Mouse (Mus musculus) intestine, postnatal 0 days (tissue): ENCODE data around the gene Tmem204. TPM values are rescaled to one million over a fixed set of nuclear protein-coding genes. Genes with fewer than 3 reads are reported as not detected.
"Not testable (repeated sequence)": the region's sequence is repeated elsewhere in the genome, so short reads cannot be mapped to it uniquely, and the experiment has no call there.

ENCODE experiments used
- ATAC-seq: fragments of 200-750 bp; cut with Nextera tagmentation; 2 replicates; pipeline ENCODE4 v1.8.0; 2017; ENCODE audit warnings: mild to moderate bottlenecking, moderate TSS enrichment, moderate library complexity
- H3K27ac ChIP-seq: fragments of 300-500 bp; sonication (generic); 2 replicates; pipeline ENCODE4 v1.5.1; 2014; ENCODE audit warnings: mild to moderate bottlenecking, low read depth, low read length, moderate library complexity
- H3K27me3 ChIP-seq: fragments of 300-500 bp; sonication (generic); replicated peaks from 2 replicates; pipeline ENCODE4 v1.6.1; 2014; ENCODE audit warnings: low read length, mixed read lengths; ENCODE audit not compliant: control insufficient read depth, insufficient read depth
- H3K36me3 ChIP-seq: fragments of 300-500 bp; sonication (generic); 2 replicates; pipeline ENCODE4 v1.6.1; 2014; ENCODE audit warnings: mild to moderate bottlenecking, moderate library complexity; ENCODE audit not compliant: control insufficient read depth, insufficient read depth
- H3K4me1 ChIP-seq: fragments of 300-500 bp; sonication (generic); replicated peaks from 2 replicates; pipeline ENCODE4 v1.6.1; 2014; ENCODE audit warnings: antibody characterized with exemption, low read length, mixed read lengths; ENCODE audit not compliant: control insufficient read depth, insufficient read depth
- H3K4me2 ChIP-seq: fragments of 300-500 bp; sonication (generic); replicated peaks from 2 replicates; pipeline ENCODE4 v1.6.1; 2014; ENCODE audit warnings: low read depth, mild to moderate bottlenecking, moderate library complexity
- H3K4me3 ChIP-seq: fragments of 300-500 bp; sonication (generic); 2 replicates; pipeline ENCODE4 v1.5.1; 2014; ENCODE audit warnings: low read depth, low read length
- H3K9ac ChIP-seq: fragments of 300-500 bp; sonication (generic); 2 replicates; pipeline ENCODE4 v1.6.1; 2014; ENCODE audit warnings: mild to moderate bottlenecking, low read depth, low read length
- H3K9me3 ChIP-seq: fragments of 300-500 bp; sonication (generic); 2 replicates; pipeline ENCODE4 v1.6.1; 2016; ENCODE audit warnings: mixed run types; ENCODE audit not compliant: control insufficient read depth
- CTCF ChIP-seq: sonication (generic); IDR thresholded peaks from 2 replicates; pipeline ENCODE4 v1.5.1; 2016; ENCODE audit warnings: low read depth, mild to moderate bottlenecking, control low read depth, antibody characterized with exemption, moderate library complexity
- whole genome bisulfite sequencing: fragments of 180-500 bp; shearing (Covaris S2); extraction: QIAGEN DNeasy Blood & Tissue Kit; methylation state at CpG from one replicate; pipeline ENCODE4 v1.1.7; 2014; 5-methylcytosine and 5-hydroxymethylcytosine counted together
- polyA plus RNA-seq: library from polyadenylated mRNA; unstranded; fragments of >200 nt; fragmentation: Nextera tagmentation; extraction: Ambion mirVana; gene quantifications from 2 replicates; pipeline ENCODE4 v1.2.1, GENCODE M21; 2015

Gene Tmem204
- 14.5 and 15.8 TPM in 2 replicates for polyA plus RNA-seq

DNA sequence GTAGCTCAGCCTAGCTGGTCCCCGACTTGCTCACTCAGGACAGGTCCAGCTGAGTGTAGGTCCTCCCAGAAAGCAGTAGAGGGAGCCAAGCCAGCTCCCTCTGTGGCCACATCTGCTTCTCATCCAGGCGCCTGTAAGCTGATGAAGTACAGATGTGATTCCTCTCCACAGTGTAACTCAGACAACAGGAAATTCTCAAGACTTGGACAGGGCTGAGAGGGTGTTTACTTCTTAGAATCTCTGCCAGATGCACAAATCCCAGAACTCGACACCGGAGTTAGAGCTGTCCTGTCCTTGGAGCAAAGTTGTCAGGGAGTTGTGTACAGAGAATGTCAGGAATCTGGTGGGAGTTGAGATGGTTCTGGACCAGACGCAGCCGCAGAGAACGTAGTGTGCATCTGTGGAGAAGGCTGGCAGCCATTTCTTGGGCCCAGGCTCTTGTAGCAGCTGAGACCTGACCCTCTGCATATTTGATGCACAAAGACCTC is at the start of gene Tmem204:
Gene Tmem204, minus strand, starts transcription at position 148 of the 488 bp plus-strand sequence.
- H3K4me2 ChIP-seq = no peak within 1 kb of the TSS; the same call in 1 of the 2 replicates

DNA sequence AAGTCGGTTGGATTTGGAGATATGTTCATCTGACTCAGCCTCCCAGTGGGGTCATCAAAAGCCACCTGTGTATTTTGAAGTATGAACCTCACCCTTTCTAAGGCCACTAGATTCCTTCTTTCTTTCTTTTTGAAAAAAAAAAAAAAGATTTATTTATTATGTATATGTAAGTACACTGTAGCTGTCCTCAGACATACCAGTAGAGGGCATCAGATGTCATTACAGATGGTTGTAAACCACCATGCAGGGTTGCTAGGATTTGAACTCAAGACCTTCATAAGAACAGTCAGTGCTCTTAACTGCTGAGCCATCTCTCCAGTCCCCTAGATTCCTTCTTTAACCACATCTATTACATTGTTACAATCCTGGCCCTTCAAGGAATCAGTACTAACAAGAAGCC is 46.7 kb upstream of the Tmem204 start:
- Histone ChIP-seq H3K4me1 (peaks cover 2% of the 10 kb centered on the region; the same call in 1 of the 2 replicates), H3K27me3 (no peaks in the 10 kb centered on the region), H3K4me2 (no peak overlapping the region), H3K27ac (no peak overlapping the region), H3K9me3 (no peaks in the 10 kb centered on the region), H3K4me3 (no peak overlapping the region), H3K9ac (no peak overlapping the region), H3K36me3 (no peaks in the 10 kb centered on the region)
- 74% methylated on average over 1 of the region's 1 CpGs for WGBS
- no peak for ATAC-seq
- peak; percentile 43 for TF ChIP-seq CTCF

More for the DNA sequence above, at the start of gene Tmem204:
- ATAC-seq = peak; percentile 68
- Histone ChIP-seq H3K27ac (peak within 1 kb of the TSS; percentile 81), H3K27me3 (no peaks in the 10 kb centered on the region), H3K4me1 (no peaks in the 10 kb centered on the region), H3K9me3 (no peaks in the 10 kb centered on the region), H3K36me3 (peaks cover 3% of the 10 kb centered on the region), H3K4me3 (no peak within 1 kb of the TSS), H3K9ac (no peak within 1 kb of the TSS)
- peak; percentile 72 for TF ChIP-seq CTCF
- 44% methylated on average over 7 of the region's 7 CpGs for WGBS

DNA sequence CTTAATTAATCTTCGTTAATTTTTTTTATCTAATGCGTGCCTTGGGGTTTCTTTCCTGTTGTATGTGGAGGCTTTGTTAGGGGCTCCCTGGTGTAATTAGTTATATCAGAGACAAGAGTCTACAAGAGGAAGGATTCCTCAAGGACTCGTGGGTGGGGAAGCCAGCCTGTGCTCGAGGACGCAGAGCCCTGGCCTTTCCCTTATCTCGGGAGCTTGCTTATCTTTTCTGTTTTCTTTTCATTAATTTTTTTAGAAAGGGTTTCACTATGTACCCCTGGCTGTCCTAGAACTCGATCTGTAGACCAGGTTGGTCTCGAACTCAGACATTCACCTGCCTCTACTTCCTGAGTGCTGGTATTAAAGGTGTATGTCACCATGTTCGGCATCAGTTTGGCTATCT is 44.3 kb upstream of the Tmem204 start:
- no peaks in the 10 kb centered on the region for H3K27me3 ChIP-seq
- whole genome bisulfite sequencing = 49% methylated on average over 9 of the region's 9 CpGs
- ATAC-seq = no peak

DNA sequence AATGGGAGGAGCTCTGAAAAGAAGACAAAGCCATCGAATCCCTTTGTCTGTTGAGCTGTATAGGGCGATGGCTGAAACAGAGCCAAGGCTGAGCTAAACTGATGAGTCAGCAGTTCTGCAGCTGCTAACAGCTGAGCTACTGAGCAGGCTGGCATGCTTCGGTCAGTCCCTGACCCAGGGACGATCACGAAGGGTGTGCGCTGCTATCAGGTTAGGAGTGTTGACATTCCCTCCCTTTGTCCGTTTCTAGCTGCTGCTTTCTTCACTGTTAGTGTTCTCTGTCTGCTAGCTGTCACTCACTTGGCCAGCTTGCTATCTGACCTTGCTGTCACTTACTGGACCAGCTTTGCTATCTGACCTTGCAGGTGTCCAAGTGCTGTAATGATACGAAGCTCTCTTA is 43.7 kb upstream of the Tmem204 start:
- Histone ChIP-seq H3K27me3 (no peaks in the 10 kb centered on the region), H3K4me3 (no peak overlapping the region), H3K36me3 (no peaks in the 10 kb centered on the region), H3K9me3 (no peaks in the 10 kb centered on the region), H3K27ac (no peak overlapping the region), H3K4me2 (no peak overlapping the region), H3K4me1 (no peaks in the 10 kb centered on the region), H3K9ac (no peak overlapping the region)
- peak; percentile 53; the same call in 1 of the 2 replicates for ATAC-seq
- no peak for TF ChIP-seq CTCF
- WGBS = 36% methylated on average over 8 of the region's 8 CpGs

More for the DNA sequence above, 44.3 kb upstream of the Tmem204 start:
- H3K9ac ChIP-seq = no peak overlapping the region
- no peaks in the 10 kb centered on the region for H3K36me3 ChIP-seq
- H3K4me2 ChIP-seq = no peak overlapping the region
- H3K27ac ChIP-seq = no peak overlapping the region
- H3K4me3 ChIP-seq = no peak overlapping the region
- H3K9me3 ChIP-seq = no peaks in the 10 kb centered on the region
- no peaks in the 10 kb centered on the region for H3K4me1 ChIP-seq
- no peak for TF ChIP-seq CTCF

DNA sequence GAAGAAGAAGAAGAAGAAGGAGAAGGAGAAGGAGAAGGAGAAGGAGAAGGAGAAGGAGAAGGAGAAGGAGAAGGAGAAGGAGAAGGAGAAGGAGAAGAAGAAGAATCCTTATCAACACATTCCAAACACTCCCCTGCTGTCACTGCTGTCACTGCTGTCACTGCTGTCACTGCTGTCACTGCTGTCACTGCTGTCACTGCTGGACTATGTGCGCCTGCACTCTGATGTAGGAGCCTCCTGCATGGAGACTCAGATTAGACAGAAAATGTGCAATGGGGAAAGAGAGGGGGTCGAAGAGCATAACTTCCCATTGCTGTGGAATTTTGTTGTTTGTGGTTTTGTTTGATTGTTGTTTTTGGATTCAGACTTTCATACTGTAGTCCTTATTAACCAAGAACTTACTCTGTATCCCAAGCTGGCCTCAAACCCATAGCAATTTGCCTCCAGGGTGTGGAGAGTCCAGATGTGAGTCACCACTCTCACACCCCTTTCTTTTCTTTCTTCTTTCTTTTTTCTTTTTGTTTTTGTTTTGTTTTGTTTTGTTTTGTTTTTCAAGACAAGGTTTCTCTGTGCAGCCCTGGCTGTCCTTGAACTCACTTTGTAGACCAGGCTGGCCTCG is 42.2 kb upstream of the Tmem204 start:
- not testable (repeated sequence) for H3K4me2 ChIP-seq, H3K27ac ChIP-seq, H3K4me1 ChIP-seq, H3K4me3 ChIP-seq, H3K27me3 ChIP-seq, ATAC-seq, H3K9ac ChIP-seq, H3K36me3 ChIP-seq, H3K9me3 ChIP-seq
- 73% methylated on average over 3 of the region's 3 CpGs for WGBS

DNA sequence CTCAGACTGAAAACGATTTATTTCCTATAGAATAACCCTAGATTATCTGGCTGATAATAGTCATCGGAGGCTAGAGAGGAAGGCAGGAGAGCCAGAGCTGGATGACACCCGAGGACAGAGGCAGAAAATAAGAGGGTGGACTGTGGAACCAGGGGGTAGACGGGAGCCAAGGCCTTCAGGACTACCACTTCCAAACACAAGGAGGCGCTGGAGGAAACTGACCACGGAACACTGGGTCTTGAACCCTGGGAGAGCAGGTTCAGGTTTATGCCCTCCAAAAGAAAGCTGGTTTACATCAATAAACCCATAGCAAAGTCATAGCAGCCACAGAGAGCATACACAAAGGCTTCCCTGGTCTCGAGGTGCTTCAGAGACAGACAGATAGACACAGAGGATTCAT is 40.6 kb upstream of the Tmem204 start:
- no peak overlapping the region for H3K4me3 ChIP-seq
- no peak overlapping the region for H3K4me2 ChIP-seq
- 25% methylated on average over 7 of the region's 7 CpGs for WGBS
- H3K9ac ChIP-seq = no peak overlapping the region
- no peaks in the 10 kb centered on the region for H3K27me3 ChIP-seq
- H3K27ac ChIP-seq = no peak overlapping the region
- no peaks in the 10 kb centered on the region for H3K36me3 ChIP-seq
- peak; percentile 61 for TF ChIP-seq CTCF
- H3K4me1 ChIP-seq = no peaks in the 10 kb centered on the region
- H3K9me3 ChIP-seq = no peaks in the 10 kb centered on the region
- no peak for ATAC-seq
